Mouse (Mus musculus) ES-Bruce4 (cell line): ENCODE data around the gene Pgrmc1.

Experiments
- CTCF ChIP-seq: IDR thresholded peaks from one replicate; pipeline ENCODE4 v1.8.1; 2011; ENCODE audit warnings: low read depth, low read length
- POLR2A ChIP-seq: IDR thresholded peaks from one replicate; pipeline ENCODE4 v1.8.1; 2011; ENCODE audit warnings: low read length; ENCODE audit not compliant: insufficient read depth

DNA sequence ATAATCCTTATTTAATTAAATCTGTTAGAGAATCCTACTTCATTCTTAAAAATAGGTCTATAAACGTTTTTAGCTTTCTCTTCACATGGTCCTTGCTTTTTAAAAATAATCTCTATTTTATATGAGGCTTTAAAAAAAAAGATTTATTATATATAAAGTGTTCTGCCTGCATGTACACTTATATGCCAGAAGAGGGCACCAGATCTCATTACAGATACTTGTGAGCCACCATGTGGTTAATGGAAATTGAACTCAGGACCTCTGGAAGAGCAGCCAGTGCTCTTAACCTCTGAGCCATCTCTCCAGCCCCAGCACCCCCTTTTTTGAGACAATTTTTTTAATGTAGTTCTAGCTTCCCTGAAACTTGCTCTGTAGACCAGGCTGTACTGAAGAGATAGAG lies 32.8 kb downstream of the Pgrmc1 start:
- no peak for TF ChIP-seq POLR2A
- no peak for TF ChIP-seq CTCF
